Mouse (Mus musculus) frontal cortex, postnatal 36 days (tissue): ENCODE data around the gene Gba.

Experiments
- DNase-seq, 2 experiments: peaks; one replicate each; pipeline ENCODE4 v3.0.0; 2022; ENCODE audit warnings: low spot score in 2 of 2

Gene Gba

DNA sequence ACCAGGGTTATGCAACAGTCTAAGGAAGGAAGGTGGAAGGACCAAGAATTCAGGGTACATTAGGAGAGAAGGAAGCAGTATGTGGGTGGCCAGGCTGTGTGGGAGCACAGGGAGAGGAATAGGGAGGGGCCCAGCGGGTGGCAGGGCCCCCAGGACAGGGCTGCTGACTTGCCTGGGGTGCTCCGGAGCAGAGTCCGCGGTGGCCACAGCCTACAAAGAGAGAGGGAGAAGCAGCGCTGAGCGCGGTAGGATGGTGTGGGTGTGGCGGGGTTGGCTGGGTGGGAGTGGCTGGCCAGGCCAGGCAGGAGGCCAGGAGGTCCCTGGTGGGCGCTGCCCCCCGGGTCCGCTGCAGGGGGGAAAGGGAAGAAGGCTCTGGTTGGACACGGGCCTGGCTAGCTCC is 35.8 kb downstream of the Gba start:
- DNase-seq, result no peak

DNA sequence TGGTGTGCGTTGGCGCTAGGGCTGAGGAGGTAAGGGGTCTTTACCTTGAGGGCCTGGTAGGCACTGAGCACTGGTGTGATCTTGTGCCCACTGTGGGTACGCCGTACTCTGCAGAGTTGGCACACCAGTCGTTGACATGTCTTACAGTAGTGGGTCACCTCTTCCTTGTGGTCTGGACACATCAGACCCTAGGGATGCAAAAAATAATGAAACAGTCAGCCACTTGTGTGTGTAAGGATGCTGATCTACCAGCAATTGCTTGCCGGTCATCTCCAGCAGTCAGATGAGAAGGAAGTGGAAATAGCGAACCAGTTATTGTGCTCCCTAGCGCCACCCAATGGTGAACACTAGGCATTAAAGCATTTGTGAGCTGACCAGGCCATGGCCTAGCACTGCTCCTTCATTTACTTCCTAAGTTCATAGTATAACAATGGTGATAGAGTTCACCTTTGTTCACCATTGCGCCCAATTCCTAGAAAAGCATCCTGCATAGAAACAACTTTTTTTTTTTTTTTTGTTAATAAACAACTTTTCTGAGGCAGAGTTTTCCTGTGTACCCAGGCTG is 39.7 kb downstream of the Gba start:
- no peak for DNase-seq

DNA sequence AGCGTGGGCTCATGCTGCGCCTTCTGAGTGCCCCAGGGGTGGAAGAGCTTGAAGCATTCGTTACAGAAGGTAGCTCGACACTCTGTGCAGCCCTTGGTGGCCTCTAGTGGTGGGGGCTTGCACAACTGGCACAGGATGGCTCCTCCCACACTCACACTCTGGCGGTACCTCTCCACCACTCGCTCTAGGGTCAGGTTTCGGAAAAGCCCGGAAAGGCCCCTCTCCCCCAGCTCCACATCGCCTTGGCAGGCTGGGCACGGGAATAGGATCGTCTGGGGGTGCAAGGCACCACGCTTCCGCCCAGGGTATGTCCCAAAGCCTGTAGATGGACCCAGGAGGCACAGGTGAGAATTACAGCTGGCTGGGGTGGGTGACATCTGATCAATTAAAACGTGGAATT is 40.9 kb downstream of the Gba start:
- DNase-seq, result no peak

DNA sequence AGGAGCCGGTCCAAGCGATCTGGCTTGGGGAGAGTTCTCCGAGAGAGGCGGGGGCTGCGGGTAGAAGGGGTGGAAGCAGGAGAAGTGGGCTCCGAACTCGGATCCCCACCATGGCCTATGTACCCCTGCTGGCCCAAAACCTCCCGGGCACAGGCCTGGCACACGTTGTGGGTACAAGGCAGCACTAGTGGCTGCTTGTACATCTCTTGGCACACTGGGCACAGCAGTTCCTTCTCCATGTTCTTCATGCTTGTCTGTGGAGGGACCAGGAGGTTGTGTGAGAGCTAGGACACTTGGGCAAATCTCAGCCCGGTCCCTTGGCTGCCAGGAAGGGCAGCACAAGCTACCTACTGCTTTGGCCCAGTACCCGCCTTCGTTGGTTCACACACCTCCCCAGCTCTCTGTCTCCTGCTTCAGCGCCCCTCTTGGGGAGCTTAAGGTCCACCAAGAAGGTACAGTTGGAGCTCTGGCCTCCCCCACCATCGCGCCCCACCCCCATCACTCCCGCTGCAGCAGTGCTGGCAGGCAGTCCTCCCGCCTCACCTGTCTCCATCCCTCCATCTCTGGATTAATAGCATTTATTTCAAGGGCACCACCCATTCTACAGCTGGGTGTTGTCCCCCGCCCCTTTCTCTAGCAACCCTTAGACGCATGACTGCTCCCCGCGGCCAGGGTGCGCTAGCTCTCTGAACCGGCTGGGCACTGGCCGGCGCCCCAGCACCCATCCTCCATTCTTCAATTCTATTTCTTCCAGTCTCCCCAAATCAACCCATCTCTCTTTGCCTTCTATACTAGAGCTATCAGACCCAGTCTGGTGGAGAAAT is 41.6 kb downstream of the Gba start:
- no peak for DNase-seq

DNA sequence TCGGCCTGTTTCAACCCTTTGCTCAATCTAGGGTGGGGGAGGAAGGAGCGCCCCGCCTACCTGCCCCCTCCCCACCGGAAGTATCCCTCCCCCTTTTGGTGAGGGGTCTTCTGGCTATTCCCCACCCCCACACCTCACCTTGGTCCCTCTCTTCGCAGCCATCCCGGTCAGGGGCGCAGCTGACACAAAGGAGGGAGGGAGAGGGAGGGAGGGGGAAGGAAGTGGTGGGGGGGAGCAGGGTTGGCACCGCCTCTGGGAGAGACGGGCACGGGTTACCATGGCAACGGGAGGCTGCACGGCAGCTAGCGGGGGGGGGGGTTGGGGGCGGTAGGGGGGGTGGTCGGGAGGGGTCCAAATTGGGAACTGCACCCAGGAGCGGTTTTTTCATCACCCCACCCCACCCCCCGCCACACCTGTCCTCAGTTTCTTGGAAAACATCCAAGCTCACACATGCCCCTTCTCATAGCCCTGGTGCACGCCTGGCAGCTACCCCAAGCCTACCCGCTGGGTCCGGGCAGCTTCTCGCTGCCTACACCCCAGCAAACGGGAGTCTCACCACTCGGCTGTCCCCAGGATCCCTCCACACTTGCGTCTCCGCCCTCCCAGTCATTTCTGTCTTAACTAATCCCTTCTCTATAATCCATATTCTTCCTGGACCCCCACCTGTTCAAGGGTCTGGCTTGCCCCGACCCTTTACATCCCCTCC is 42.4 kb downstream of the Gba start:
- no peak for DNase-seq

DNA sequence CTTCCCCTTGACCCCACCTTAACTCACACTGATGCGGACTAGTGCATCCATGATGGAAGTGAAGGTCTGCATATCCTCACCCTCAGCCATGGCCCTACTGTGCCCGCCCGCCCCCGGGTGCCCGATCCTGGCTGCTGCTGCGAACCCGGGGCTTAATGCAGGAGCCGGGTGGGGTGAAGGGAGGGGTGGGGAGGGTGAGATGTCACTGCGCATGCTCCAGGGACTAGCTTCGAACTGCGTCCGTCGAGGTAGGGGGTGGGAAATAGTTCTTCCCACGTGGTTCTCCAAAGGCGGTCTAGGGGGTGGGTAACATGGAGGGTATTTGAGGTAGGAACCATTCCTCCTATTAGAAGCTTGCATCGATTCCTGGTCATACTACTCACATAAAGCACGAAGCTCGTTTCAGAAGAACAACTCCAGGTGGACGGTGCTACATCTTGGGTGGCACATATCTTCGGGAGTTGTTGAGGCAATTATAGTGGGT is 43.0 kb downstream of the Gba start, which contains the start of gene Krtcap2:
Gene Krtcap2, plus strand, starts transcription at position 279 of the 484 bp plus-strand sequence.
- peak; percentile 68 to 73 for DNase-seq

DNA sequence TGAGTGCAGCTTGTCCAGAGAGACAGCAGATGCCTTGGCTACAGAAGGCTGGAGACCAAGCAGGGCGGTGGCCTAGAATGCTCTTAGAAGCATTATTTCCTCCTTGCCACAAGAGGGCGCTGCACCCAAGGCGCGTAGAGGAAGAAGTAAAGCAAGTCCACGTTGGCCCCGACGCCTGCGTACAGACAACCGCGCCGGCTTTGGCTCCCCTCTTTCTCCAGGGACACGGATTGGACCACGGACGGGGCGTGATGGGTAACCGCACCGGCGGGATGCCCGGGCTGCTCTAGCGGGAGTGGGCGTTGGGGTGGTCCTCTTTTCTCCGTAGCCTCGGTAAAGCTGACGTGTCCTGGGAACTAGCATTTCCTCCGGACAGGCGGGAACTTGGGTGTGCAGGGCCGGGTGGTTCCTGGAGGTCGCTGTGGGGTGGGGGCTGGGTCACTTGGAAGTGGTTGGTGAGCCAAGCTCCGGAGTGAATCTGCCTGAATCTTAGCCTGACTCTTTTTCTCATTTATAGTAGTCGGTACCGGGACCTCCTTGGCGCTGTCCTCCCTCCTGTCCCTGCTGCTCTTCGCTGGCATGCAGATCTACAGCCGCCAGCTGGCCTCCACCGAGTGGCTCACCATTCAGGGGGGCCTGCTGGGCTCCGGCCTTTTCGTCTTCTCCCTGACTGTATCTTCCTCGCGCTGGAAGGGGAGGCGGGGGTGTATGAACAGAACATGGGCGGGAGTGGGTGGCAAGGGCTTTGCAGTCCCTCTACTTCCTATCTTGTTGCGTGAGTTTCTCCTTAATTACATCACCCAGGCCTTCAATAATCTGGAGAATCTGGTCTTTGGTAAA is 43.8 kb downstream of the Gba start, which contains the start of gene Trim46:
Gene Trim46, minus strand, starts transcription at position 49 of the 840 bp plus-strand sequence.
- peak; percentile 92 to 93 for DNase-seq

DNA sequence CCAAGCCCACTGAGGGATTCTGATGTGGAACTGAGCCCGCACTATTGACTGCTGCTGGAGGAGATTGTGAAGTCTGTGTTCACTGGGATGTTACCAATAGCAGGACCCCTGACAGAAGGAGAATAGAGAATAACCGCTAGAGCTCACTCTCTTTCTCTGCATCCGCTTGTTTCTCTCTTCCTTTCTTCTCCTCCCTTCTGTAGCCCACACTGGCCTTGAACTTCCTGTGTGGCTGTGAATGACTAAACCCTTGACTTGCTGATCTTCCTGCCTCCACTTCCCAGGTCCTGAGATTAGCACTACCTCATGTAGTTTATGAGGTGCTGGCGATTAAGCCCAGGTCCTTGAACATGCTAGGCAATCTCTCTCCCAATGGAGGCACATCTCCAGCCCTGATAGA is 44.7 kb downstream of the Gba start:
- no peak for DNase-seq

DNA sequence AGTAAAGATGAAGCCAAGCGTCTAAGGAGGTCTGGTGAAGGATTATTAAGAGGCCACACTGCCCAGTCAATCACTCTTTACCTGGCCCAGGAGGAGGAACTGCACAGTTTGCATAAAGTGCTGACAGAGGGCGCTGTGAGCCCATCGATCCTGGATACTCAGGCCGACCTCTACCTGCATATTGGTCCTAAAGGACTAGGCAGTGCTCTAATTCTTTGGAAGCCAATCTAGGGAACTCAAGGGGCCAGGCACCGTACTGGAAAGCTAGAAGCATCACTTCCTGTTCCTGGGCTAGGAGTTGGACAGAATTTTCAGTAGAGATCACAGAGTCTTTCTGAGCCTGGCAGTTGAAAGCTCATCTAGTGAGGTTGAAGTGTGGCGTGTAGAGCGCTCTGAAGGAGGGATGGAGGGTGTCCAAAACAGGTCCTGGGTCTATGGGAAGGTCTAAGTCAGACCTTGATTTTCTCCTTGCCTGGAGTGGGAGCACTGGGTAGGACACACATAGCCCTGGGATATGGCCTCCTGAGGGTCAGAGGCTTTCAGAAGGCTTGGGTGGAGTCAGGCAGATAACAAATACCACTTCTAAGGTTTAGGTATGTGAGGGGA is 47.8 kb downstream of the Gba start:
- DNase-seq, result no peak

DNA sequence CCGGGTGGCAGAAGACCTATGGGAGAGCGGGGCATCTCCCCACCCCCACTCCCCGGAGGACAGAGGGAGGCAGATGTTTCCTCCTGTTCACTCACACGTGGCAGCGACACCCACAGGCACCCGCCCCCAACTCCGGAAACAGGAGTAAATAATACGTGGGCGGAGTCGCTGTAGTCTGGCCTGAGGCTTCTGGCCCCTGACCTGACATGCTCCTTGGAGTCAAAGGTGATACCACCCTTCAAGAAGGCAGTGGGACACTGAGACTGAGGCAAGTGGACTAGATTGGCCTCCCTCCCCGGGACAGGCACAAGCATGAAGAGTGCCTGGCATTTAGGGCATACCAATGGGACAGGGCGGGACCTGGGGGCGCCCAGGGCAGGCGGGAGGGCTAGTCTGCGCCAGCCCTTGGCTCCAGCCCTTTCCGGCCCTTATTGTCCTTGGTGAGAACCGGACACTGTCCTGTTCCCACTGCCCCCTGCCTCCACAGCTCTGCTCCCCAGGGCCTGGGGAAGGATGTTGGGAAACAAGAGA is 48.7 kb downstream of the Gba start:
- DNase-seq, result no peak

DNA sequence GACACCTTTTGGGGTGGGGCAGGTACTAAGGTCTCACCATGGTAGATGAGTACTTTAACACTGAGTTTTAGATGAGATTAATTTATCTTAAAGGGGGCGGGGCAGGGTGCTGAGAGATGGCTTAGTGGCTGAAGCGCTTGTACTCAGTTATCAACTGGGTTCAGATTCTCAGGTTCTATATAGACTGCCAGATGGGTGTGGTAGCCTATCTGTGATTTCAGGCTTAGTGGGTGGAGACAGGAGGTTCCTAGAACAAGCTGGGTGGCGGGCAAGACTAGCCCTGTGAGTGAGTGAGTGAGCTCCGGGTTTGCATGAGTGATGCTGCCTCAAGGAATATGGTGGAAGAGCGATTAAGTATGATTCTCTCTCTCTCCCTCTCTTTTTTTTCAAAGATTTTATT is 52.3 kb downstream of the Gba start:
- no peak for DNase-seq

DNA sequence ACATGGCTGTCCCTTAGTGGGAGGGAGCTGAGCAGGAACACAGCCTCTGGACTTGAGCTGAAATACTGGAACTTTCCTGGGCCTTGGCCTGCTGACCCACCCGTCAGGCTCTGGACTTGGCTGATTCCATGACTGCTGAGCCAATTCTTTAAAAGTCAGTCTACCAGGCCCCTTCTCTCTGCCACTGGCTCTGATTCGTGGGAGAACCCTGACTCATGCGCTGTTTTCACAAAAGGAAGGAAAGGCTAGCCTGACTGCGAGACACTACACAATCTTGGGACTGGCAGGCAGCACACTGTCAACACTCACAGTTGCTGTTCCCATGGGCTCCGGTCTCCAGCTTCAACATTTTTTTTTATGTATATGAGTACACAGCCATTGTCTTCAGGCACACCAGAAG is 53.4 kb downstream of the Gba start:
- no peak for DNase-seq
